Mouse (Mus musculus) kidney, adult 2 months (tissue): ENCODE results near the gene Rap1a.

ENCODE experiments used
- CTCF ChIP-seq: fragments of 200-500 bp; conservative IDR thresholded peaks from 2 replicates; pipeline ENCODE4 v1.5.1; 2011; ENCODE audit warnings: low read depth, mild to moderate bottlenecking, control low read depth, low read length, moderate library complexity, mixed read lengths; ENCODE audit not compliant: insufficient read depth, insufficient read length
- POLR2A ChIP-seq: fragments of 200-500 bp; IDR thresholded peaks from one replicate; pipeline ENCODE4 v1.6.1; 2011; ENCODE audit warnings: low read depth, low read length, control low read depth

DNA sequence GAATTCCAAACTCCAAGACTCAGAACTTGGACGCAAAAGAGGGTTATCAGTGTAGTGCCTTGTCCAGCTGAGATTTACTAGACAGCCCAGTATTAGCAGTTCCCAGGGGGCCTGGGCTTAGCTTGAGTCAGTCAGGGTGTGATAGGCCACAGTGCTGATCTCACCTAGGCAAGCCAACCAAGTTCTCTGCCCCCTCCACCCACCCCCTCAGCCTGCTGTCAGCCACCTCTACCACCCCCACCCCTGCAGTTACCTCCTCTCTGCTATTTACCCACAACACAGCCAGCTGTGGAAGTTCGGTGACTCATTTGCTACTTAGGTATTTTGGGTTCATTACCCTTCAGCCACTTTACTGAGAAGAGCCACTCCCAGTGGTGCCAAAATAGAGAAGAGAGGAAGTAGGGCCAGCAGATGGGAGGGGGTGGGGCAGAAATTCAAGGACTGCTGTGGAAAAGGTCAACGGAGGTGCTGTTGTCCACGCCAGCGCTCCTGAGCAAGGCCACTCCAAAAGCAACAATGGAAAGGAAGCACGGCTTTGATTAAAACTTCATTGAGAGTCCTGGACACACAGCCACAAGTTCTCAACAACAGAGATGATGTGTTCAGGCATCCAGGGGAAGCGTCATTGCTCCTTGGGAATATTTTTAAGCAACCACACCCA lies 24.5 kb upstream of the Rap1a start:
- TF ChIP-seq CTCF (no peak), POLR2A (no peak)
